Mouse (Mus musculus): Measurements from ENCODE around the gene Epha4.

Gene Epha4

GRCm38 (mm10) chr1:77391590-77391989 lies 123.3 kb downstream of the Epha4 start:
- no peak for DNase-seq

GRCm38 (mm10) chr1:77389069-77389468 lies 125.8 kb downstream of the Epha4 start:
- DNase-seq: no peak

- DNase-seq: no peak
These were observed 126.3 kb downstream of the Epha4 start for GRCm38 (mm10) chr1:77388556-77388955.

- DNase-seq: no peak
These were observed 129.3 kb downstream of the Epha4 start for GRCm38 (mm10) chr1:77385613-77386012.

GRCm38 (mm10) chr1:77383466-77383865 lies 131.4 kb downstream of the Epha4 start:
- no peak for DNase-seq

- no peak for DNase-seq
These were observed 137.3 kb downstream of the Epha4 start for GRCm38 (mm10) chr1:77377550-77377980.

- DNase-seq: no peak
These were observed 140.8 kb downstream of the Epha4 start for GRCm38 (mm10) chr1:77374054-77374453.

GRCm38 (mm10) chr1:77370921-77371320 lies 144.0 kb downstream of the Epha4 start:
- DNase-seq: no peak

- DNase-seq: no peak
These were observed 145.5 kb downstream of the Epha4 start for GRCm38 (mm10) chr1:77369255-77369837.

- DNase-seq: no peak
These were observed 149.0 kb downstream of the Epha4 start for GRCm38 (mm10) chr1:77365850-77366249.

GRCm38 (mm10) chr1:77364596-77364995 lies 150.3 kb downstream of the Epha4 start:
- DNase-seq: no peak

- no peak for DNase-seq
These were observed 151.0 kb downstream of the Epha4 start for GRCm38 (mm10) chr1:77363848-77364247.

GRCm38 (mm10) chr1:77346459-77346858 lies 168.4 kb downstream of the Epha4 start:
- no peak for DNase-seq

GRCm38 (mm10) chr1:77343792-77344191 lies 171.1 kb downstream of the Epha4 start:
- no peak for DNase-seq

GRCm38 (mm10) chr1:77339701-77340100 lies 175.2 kb downstream of the Epha4 start:
- DNase-seq: no peak

- no peak for DNase-seq
These were observed 176.5 kb downstream of the Epha4 start for GRCm38 (mm10) chr1:77338346-77338745.

- DNase-seq: no peak
These were observed 178.0 kb downstream of the Epha4 start for GRCm38 (mm10) chr1:77336937-77337336.

- no peak for DNase-seq
These were observed 196.2 kb downstream of the Epha4 start for GRCm38 (mm10) chr1:77318597-77319127.

Measured in cerebellum, adult 11-12 months (tissue).